Mouse (Mus musculus) cerebellum, adult 2 months (tissue): ENCODE data around the gene Elmo1.

Experiments used
- CTCF ChIP-seq: fragments of 200-500 bp; IDR thresholded peaks from 2 replicates; pipeline ENCODE4 v1.5.1; 2011; ENCODE audit warnings: low read depth, mild to moderate bottlenecking, control low read depth, low read length, moderate library complexity, borderline replicate concordance; ENCODE audit not compliant: insufficient read depth
- POLR2A ChIP-seq: fragments of 200-500 bp; IDR thresholded peaks from 2 replicates; pipeline ENCODE4 v1.6.1; 2011; ENCODE audit warnings: low read length, control low read depth, borderline replicate concordance; ENCODE audit not compliant: insufficient read depth

- TF ChIP-seq CTCF (no peak), POLR2A (no peak)
Measured at GRCm38 (mm10) chr13:20116019-20116418, 25.6 kb downstream of the Elmo1 start.
